Mouse (Mus musculus): Measurements from ENCODE around the gene Cort. TPM values are rescaled to one million over a fixed set of nuclear protein-coding genes. Genes with fewer than 3 reads are reported as not detected.
"Not testable (repeated sequence)": the region's sequence is repeated elsewhere in the genome, so short reads cannot be mapped to it uniquely, and the experiment has no call there.

The Cort gene
- polyA plus RNA-seq, 1 experiment from 2014 or later = 0.23 TPM

- no peaks in the 10 kb centered on the region for H3K27me3 ChIP-seq (ENCODE audit: low read depth, poor library complexity, severe bottlenecking)
- no peaks in the 10 kb centered on the region for H3K9me3 ChIP-seq (replicated peaks)
- peak within 1 kb of the TSS; percentile 72 for H3K4me3 ChIP-seq
- H3K36me3 ChIP-seq = peaks cover 20% of the 10 kb centered on the region
- under 1% methylated on average over 35 of the region's 35 CpGs for WGBS
- peaks cover 11% of the 10 kb centered on the region for H3K4me1 ChIP-seq
- H3K27ac ChIP-seq = peak within 1 kb of the TSS; percentile 56; the same call in 1 of the 2 replicates
- peak; percentile 90 for DNase-seq (ENCODE audit: low spot score)
These were observed 22.5 kb downstream of the Cort start, which contains the start of gene Dffa for GRCm38 (mm10) chr4:149103875-149104561. Gene Dffa, plus strand, starts transcription at chr4:149104146.

GRCm38 (mm10) chr4:149101456-149101855, 25.1 kb downstream of the Cort start:
- H3K27me3 ChIP-seq (ENCODE audit: low read depth, poor library complexity, severe bottlenecking) = no peaks in the 10 kb centered on the region
- WGBS = 84% methylated on average over 3 of the region's 3 CpGs
- DNase-seq (ENCODE audit: low spot score) = no peak
- no peak overlapping the region for H3K27ac ChIP-seq
- no peaks in the 10 kb centered on the region for H3K9me3 ChIP-seq (replicated peaks)
- no peak overlapping the region for H3K4me3 ChIP-seq
- peaks cover 24% of the 10 kb centered on the region for H3K4me1 ChIP-seq
- peaks cover 3% of the 10 kb centered on the region for H3K36me3 ChIP-seq

- not testable (repeated sequence) for H3K9me3 ChIP-seq (replicated peaks); H3K27ac ChIP-seq; H3K4me3 ChIP-seq; DNase-seq (ENCODE audit: low spot score); H3K36me3 ChIP-seq; H3K27me3 ChIP-seq (ENCODE audit: low read depth, poor library complexity, severe bottlenecking)
- peaks cover 24% of the 10 kb centered on the region for H3K4me1 ChIP-seq
- 84% methylated on average over 12 of the region's 12 CpGs for WGBS
These were observed 26.1 kb downstream of the Cort start for GRCm38 (mm10) chr4:149100449-149100848.

GRCm38 (mm10) chr4:149099369-149100017, 27.1 kb downstream of the Cort start, which contains the start of gene Pex14:
Gene Pex14, minus strand, starts transcription at chr4:149099876.
- under 1% methylated on average over 50 of the region's 50 CpGs for WGBS
- Histone ChIP-seq H3K4me3 (peak within 1 kb of the TSS; percentile 82), H3K36me3 (no peaks in the 10 kb centered on the region), H3K9me3 (replicated peaks) (no peaks in the 10 kb centered on the region), H3K4me1 (peaks cover 18% of the 10 kb centered on the region), H3K27me3 (ENCODE audit: low read depth, poor library complexity, severe bottlenecking) (no peaks in the 10 kb centered on the region), H3K27ac (peak within 1 kb of the TSS; percentile 94)
- peak; percentile 95 for DNase-seq (ENCODE audit: low spot score)

GRCm38 (mm10) chr4:149098571-149098970, 28.0 kb downstream of the Cort start:
- Histone ChIP-seq H3K27me3 (ENCODE audit: low read depth, poor library complexity, severe bottlenecking) (no peaks in the 10 kb centered on the region), H3K9me3 (replicated peaks) (no peaks in the 10 kb centered on the region), H3K27ac (peak overlapping the region; percentile 94), H3K4me3 (peak overlapping the region; percentile 82), H3K36me3 (peaks cover 8% of the 10 kb centered on the region), H3K4me1 (peaks cover 15% of the 10 kb centered on the region)
- no peak for DNase-seq (ENCODE audit: low spot score)
- 17% methylated on average over 11 of the region's 11 CpGs for WGBS

- H3K4me1 ChIP-seq = peaks cover 15% of the 10 kb centered on the region
- H3K9me3 ChIP-seq (replicated peaks) = no peaks in the 10 kb centered on the region
- H3K36me3 ChIP-seq = peaks cover 14% of the 10 kb centered on the region
- no peak for DNase-seq (ENCODE audit: low spot score)
- H3K4me3 ChIP-seq = peak overlapping the region; percentile 82
- WGBS = 85% methylated on average over 3 of the region's 3 CpGs
- H3K27ac ChIP-seq = no peak overlapping the region
- no peaks in the 10 kb centered on the region for H3K27me3 ChIP-seq (ENCODE audit: low read depth, poor library complexity, severe bottlenecking)
These were observed 28.6 kb downstream of the Cort start for GRCm38 (mm10) chr4:149097956-149098355.

- DNase-seq (ENCODE audit: low spot score) = no peak
- Histone ChIP-seq H3K27me3 (ENCODE audit: low read depth, poor library complexity, severe bottlenecking) (no peaks in the 10 kb centered on the region), H3K4me1 (no peaks in the 10 kb centered on the region), H3K27ac (no peak overlapping the region), H3K36me3 (peaks cover 33% of the 10 kb centered on the region), H3K9me3 (replicated peaks) (no peaks in the 10 kb centered on the region), H3K4me3 (no peak overlapping the region)
- WGBS = 86% methylated on average over 8 of the region's 8 CpGs
These were observed 35.2 kb downstream of the Cort start for GRCm38 (mm10) chr4:149091364-149091763.

GRCm38 (mm10) chr4:149085381-149085780, 41.2 kb downstream of the Cort start:
- Histone ChIP-seq H3K27me3 (ENCODE audit: low read depth, poor library complexity, severe bottlenecking) (no peaks in the 10 kb centered on the region), H3K9me3 (replicated peaks) (no peaks in the 10 kb centered on the region), H3K27ac (no peak overlapping the region), H3K36me3 (peaks cover 21% of the 10 kb centered on the region; the same call in 1 of the 2 replicates), H3K4me1 (peaks cover 7% of the 10 kb centered on the region), H3K4me3 (no peak overlapping the region)
- WGBS = 79% methylated on average over 5 of the region's 5 CpGs
- DNase-seq (ENCODE audit: low spot score) = no peak

- peaks cover 14% of the 10 kb centered on the region for H3K4me1 ChIP-seq
- no peaks in the 10 kb centered on the region for H3K9me3 ChIP-seq (replicated peaks)
- H3K36me3 ChIP-seq = peaks cover 25% of the 10 kb centered on the region
- no peak overlapping the region for H3K4me3 ChIP-seq
- 91% methylated on average over 17 of the region's 17 CpGs for WGBS
- no peaks in the 10 kb centered on the region for H3K27me3 ChIP-seq (ENCODE audit: low read depth, poor library complexity, severe bottlenecking)
- H3K27ac ChIP-seq = no peak overlapping the region
- no peak for DNase-seq (ENCODE audit: low spot score)
These were observed 45.0 kb downstream of the Cort start for GRCm38 (mm10) chr4:149081528-149081927.

- Histone ChIP-seq H3K27ac (no peak overlapping the region), H3K4me1 (peaks cover 16% of the 10 kb centered on the region), H3K4me3 (no peak overlapping the region), H3K9me3 (replicated peaks) (no peaks in the 10 kb centered on the region), H3K36me3 (peaks cover 27% of the 10 kb centered on the region), H3K27me3 (ENCODE audit: low read depth, poor library complexity, severe bottlenecking) (no peaks in the 10 kb centered on the region)
- no peak for DNase-seq (ENCODE audit: low spot score)
- WGBS = 91% methylated on average over 8 of the region's 8 CpGs
These were observed 46.5 kb downstream of the Cort start for GRCm38 (mm10) chr4:149080111-149080510.

- Histone ChIP-seq H3K27ac (no peak overlapping the region), H3K9me3 (replicated peaks) (no peaks in the 10 kb centered on the region), H3K4me3 (no peak overlapping the region), H3K27me3 (ENCODE audit: low read depth, poor library complexity, severe bottlenecking) (no peaks in the 10 kb centered on the region), H3K36me3 (peaks cover 29% of the 10 kb centered on the region), H3K4me1 (peaks cover 16% of the 10 kb centered on the region)
- no peak for DNase-seq (ENCODE audit: low spot score)
- 80% methylated on average over 6 of the region's 6 CpGs for WGBS
These were observed 46.9 kb downstream of the Cort start for GRCm38 (mm10) chr4:149079629-149080028.

- no peak overlapping the region for H3K27ac ChIP-seq
These were observed 48.3 kb downstream of the Cort start for GRCm38 (mm10) chr4:149078261-149078660.

GRCm38 (mm10) chr4:149075871-149076575, 50.5 kb downstream of the Cort start:
- DNase-seq (ENCODE audit: low spot score) = peak; percentile 73
- H3K4me1 ChIP-seq = peaks cover 17% of the 10 kb centered on the region
- H3K27me3 ChIP-seq (ENCODE audit: low read depth, poor library complexity, severe bottlenecking) = no peaks in the 10 kb centered on the region
- WGBS = 43% methylated on average over 10 of the region's 10 CpGs
- no peaks in the 10 kb centered on the region for H3K9me3 ChIP-seq (replicated peaks)
- H3K27ac ChIP-seq = no peak overlapping the region
- no peak overlapping the region for H3K4me3 ChIP-seq
- H3K36me3 ChIP-seq = peaks cover 46% of the 10 kb centered on the region

More at GRCm38 (mm10) chr4:149078261-149078660, 48.3 kb downstream of the Cort start:
- Histone ChIP-seq H3K36me3 (peaks cover 36% of the 10 kb centered on the region), H3K4me1 (peaks cover 16% of the 10 kb centered on the region), H3K9me3 (replicated peaks) (no peaks in the 10 kb centered on the region), H3K27me3 (ENCODE audit: low read depth, poor library complexity, severe bottlenecking) (no peaks in the 10 kb centered on the region), H3K4me3 (no peak overlapping the region)
- WGBS = 65% methylated on average over 4 of the region's 4 CpGs
- DNase-seq (ENCODE audit: low spot score) = no peak
